Mouse (Mus musculus): ENCODE results near the gene 4921536K21Rik.
"Not testable (repeated sequence)": the region's sequence is repeated elsewhere in the genome, so short reads cannot be mapped to it uniquely, and the experiment has no call there.

The 4921536K21Rik gene

DNA sequence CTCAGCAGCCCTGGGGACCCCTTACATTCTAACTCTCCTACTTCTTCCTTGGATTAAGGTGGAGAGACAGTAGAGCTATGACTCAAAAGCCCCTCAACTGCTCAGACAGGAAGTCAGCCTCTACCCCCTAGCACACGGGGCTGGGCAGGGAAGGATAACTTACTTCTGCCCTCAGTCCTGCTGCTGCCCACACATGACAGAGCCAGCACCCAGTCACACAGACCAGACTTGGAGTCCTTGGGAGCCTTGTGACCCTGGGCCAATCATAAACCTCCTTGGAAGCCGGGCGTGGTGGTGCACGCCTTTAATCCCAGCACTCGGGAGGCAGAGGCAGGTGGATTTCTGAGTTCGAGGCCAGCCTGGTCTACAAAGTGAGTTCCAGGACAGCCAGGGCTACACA is 16.5 kb upstream of the 4921536K21Rik start:
- DNase-seq (ENCODE audit: low spot score in 2 of 2): not testable (repeated sequence)

- DNase-seq (ENCODE audit: low spot score in 2 of 2): no peak
These were observed 15.8 kb upstream of the 4921536K21Rik start for GRCm38 (mm10) chr11:3910513-3911310.

DNA sequence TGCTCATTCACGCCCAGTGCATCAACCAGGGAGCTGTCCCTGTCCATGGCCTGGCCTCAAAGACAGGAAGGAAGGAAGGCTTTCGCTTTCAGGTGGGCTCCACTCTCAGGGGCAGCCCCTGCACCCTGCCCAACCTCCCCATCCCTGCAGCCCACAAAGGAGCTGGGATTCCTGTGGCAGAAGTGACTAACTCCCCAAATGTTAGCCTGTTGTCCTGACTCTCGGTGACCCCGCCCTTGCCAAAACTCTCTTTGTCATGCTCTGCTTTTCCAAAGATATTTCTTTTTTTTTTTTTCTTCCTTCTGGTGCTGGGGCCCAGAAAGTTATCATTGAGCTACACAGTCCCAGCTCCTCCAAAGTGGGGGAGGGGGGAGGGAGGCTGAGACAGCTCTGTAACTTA is 14.3 kb upstream of the 4921536K21Rik start:
- no peak for DNase-seq (ENCODE audit: low spot score in 2 of 2)

DNA sequence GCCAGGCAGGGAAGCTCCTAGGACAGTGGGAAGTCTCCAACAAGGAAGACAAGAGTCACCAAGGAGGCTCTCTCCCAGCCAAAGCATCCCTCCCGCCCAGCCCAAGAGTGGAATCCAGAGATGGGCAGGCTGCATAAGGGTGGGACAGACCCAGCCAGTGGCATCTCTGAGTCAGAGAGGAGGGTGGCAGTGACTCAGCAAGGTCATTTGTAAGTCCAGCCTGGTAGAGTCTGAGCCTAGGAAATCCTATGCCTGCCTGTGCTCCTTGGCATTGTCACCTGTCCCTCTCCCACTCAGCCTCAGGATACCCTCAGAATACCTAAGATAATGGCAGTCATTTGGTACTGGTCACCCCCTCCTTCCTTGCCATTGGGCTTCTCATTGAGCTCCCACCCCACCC is 10.5 kb upstream of the 4921536K21Rik start:
- no peak for DNase-seq (ENCODE audit: low spot score in 2 of 2)

DNA sequence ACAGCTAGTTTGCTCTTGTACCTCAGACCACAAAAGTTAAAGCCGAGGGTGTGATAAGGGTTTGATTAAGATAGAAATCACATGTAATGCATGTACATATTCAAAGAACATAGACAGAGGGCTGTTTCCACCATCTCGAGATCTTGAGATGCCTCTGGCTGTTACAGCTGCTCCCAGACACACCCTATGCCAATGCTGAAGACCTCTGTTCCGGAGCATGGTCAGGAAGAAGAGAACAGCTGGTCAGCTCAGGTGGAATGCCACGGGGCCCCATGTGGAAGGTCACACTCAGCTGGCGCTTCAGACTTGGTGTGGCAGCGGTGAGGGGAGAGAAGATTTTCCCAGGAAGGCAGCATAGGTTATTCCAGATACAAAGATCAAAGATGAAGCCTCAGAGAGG is 9.8 kb upstream of the 4921536K21Rik start:
- no peak for DNase-seq (ENCODE audit: low spot score in 2 of 2)

- DNase-seq (ENCODE audit: low spot score in 2 of 2): no peak
These were observed 8.1 kb upstream of the 4921536K21Rik start for GRCm38 (mm10) chr11:3903046-3903445.

GRCm38 (mm10) chr11:3902516-3902915 is 7.6 kb upstream of the 4921536K21Rik start:
- DNase-seq (ENCODE audit: low spot score in 2 of 2): no peak

GRCm38 (mm10) chr11:3900296-3900695 is 5.4 kb upstream of the 4921536K21Rik start:
- DNase-seq (ENCODE audit: low spot score in 2 of 2): no peak

DNA sequence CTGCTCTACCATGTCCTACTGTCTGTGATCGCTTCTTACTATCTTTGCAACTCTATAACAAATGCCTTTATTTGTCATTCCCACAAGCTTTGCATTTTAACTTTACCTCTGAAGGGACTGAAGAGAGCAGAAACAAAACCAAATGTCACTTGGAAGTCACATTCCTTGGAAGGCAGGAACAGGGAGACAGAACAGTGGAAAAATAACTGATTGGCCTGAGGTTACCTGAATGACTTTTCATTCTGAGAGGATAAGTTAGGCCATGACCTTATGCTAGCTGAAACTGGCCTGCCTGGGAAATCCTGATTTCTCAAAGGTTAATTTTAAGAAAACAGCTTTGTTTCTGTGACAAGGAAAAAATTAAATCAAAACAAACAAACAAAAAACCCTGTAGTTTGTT is 1.0 kb upstream of the 4921536K21Rik start:
- DNase-seq (ENCODE audit: low spot score in 2 of 2): no peak

GRCm38 (mm10) chr11:3895458-3895857 is 560 bp upstream of the 4921536K21Rik start:
- DNase-seq (ENCODE audit: low spot score in 2 of 2): no peak

GRCm38 (mm10) chr11:3893970-3894369 is 928 bp downstream of the 4921536K21Rik start:
- DNase-seq (ENCODE audit: low spot score in 2 of 2): no peak

DNA sequence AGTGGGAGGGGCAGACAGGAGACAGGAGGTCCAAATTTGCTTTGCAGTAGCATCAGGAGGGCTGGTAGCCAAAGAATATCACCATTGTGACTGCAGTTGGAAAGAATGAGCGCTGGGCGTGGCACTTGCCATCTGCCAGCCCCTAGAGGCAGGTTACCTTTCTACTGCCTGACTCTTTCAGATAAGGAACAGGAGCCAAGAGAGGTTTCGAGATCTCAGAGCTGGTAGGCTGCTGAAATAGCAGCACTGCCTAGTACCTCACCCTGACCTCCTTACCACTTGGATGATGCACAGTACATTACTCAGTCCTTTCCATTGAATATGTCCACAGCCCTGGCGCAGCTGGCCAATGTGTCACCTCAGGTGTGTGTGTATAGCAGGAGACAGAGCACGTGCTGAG is 7.6 kb downstream of the 4921536K21Rik start:
- no peak for DNase-seq (ENCODE audit: low spot score in 2 of 2)

DNA sequence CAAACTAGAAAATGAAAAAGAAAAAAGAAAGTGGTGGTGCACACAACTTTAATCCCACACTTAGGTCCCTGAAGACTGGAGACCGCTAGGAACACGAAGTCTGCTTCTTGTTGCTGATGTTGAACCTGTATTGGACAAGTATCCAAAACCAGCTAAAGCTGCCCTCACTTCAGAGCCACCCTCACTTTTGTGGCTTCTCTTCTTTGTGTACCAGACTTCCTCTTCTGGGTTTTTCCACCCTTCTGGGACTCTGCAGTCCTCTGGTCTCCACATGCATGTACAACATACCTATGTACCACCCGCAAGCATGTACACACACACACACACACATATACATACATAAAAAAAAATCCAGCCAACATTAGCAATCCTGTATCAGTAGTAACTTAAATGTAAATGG is 11.2 kb downstream of the 4921536K21Rik start:
- no peak for DNase-seq (ENCODE audit: low spot score in 2 of 2)

DNA sequence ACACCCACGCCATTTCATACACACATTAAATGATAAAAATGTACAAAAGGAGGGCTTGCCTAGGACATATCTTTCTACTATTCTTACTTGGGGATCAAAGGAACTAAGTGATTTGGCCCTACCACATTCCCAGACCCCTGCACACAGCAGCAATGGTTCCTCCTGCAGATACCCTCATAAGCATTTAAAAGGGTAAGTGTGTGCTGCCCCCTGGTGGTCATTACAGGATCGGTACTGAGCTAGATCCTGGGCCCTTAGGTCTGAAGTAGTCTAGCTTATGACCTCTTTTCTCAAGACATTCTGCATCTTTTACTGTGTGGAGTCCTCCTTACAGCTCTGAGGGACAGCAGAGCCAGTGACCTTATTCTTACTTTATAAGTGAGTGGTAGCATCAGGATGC is 15.1 kb downstream of the 4921536K21Rik start:
- DNase-seq (ENCODE audit: low spot score in 2 of 2): peak; percentile 31 to 76

- DNase-seq (ENCODE audit: low spot score in 2 of 2): no peak
These were observed 16.2 kb downstream of the 4921536K21Rik start for GRCm38 (mm10) chr11:3878660-3879059.

GRCm38 (mm10) chr11:3876419-3876818 is 18.5 kb downstream of the 4921536K21Rik start:
- no peak for DNase-seq (ENCODE audit: low spot score in 2 of 2)

GRCm38 (mm10) chr11:3864343-3864742 is 30.6 kb downstream of the 4921536K21Rik start:
- DNase-seq (ENCODE audit: low spot score in 2 of 2): no peak

DNA sequence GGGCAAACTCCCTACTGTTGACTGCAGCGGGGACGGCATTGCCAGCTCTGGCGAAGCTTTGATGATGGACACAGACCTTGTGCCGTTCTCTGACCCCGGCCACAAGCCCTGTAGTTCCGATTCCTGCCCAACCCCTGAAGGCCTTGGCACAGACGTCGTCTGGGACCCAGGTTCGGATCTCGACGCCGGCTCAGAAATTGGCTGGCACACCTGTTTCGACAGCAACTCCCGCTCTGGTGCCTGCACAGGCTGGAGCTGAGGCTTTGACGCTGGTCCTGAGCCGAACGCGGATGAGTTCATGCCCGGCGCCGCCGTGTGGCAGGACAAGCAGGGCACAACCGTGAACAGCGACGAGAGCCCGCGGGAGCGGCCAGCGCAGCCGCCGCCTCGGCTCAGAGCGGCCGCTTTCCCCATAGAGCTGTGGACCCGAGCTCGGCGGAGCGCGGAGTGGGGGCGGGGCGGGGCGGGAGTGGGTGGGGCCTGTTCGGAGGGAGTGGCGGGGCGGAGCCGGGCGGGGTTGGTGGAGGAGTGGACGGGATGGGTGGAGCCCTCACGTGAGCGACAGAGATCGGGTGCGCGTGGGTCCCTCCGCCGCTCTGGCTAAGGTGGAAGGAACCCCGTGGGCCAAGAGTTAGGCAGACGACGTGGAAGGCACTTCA is 31.3 kb downstream of the 4921536K21Rik start, which contains the start of gene Osbp2:
TSS of gene Osbp2 (minus strand) at position 450 of the 659 bp plus-strand sequence.
- peak; percentile 10 to 71 for DNase-seq (ENCODE audit: low spot score in 2 of 2)

- DNase-seq (ENCODE audit: low spot score in 2 of 2): no peak
These were observed 32.0 kb downstream of the 4921536K21Rik start for GRCm38 (mm10) chr11:3862661-3863453.

DNA sequence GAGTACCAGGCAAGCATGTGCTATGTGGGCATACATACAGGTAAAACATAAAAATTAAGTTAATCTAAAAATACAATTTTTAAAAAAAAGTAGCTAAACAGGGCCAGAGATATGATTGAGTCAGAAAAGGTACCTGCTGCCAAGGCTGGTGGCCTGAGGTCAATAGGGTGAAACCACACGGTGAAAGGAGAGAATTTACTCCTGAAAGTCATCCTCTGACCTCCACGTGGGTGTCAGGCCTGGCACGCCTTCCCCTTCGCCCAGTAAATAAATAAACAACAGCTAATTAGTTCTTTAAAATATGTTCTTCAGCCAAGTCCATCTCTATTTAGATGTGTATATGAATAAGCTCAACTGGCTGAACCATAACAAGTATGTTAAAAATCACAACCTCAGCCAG is 34.5 kb downstream of the 4921536K21Rik start:
- DNase-seq (ENCODE audit: low spot score in 2 of 2): no peak

DNA sequence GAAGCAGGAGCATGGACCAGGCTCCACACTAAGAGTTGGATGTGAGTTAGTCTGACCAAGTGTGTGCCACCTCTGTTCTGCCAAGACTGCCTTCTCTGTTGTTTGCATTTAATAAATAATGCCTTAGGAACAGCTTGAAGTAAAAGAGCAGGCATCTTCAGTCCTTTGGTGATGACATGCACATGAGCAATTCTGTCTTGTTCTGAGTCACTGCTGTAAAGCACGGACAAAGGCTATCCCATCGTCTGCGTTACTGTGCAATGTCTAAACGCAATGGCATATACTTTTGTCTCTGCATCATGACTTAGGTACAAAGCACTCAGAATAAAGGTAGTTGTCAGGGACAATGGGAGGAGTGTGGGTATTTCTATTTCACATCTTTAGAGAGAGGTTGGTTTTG is 35.1 kb downstream of the 4921536K21Rik start:
- DNase-seq (ENCODE audit: low spot score in 2 of 2): no peak

DNA sequence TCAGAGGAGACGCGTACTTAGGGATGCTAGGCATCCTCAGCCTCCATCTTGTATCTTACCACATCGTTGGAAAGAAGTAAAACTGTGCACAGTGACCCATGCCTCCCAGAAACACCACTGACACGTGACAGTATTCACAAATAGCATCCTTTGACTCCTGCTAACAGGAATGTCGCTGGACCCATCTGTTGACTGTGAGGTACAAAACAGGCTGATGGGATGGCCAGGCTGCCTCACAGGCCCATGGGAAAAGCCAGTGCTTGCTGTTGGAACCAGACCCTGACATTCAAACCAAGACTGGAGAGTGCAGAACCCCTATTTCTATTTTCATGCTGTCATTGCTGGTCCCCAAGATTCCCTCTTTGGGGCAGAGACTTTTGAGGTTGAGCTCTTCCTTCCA is 37.0 kb downstream of the 4921536K21Rik start:
- DNase-seq (ENCODE audit: low spot score in 2 of 2): no peak
